Mouse (Mus musculus) forelimb bud, embryonic 11.5 days (tissue): ENCODE measurements around the gene Dock2.

Source experiments
- DNase-seq: peaks from one replicate; pipeline ENCODE4 v3.0.0-alpha.2; 2012; ENCODE audit warnings: low read depth, low spot score

Gene Dock2

DNA sequence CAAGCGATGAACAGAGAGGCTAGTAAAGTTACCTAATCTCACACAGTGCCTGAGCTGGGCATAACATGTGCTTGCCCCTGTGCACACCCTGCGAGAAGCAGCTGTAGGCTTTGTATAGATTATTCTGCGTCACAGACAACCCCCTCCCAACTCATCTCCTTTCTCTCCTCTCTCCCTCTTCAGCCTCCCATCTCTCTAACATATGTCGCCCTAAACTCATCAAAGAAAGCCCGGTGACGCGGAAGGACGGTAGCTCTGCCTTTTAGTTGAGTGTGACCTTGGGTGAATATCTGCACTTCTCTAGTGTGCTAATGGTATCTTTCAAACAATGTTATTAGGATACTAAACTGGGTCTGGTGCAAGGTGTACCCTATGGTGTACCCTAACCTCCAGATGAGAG lies 13.7 kb downstream of the Dock2 start:
- DNase-seq, result no peak

DNA sequence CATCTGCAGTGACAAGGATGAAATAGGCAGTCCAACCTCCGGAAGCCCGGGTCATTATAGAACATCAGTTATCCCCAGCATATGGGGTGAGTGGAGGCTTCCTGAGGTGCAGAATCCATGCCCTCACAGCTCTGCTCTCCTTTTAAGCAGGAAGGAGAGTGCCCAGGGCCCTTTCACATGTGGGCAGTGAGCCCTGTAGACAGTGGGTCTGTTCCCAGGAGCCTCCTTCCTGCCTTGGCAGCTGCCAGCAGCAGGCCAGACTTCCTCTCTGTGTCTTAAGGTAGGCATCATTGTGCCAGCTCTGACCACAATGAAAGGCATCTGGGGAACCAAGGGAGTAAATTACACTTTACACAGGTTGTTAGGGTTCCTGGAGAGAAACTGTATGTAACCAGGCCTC lies 14.3 kb downstream of the Dock2 start:
- DNase-seq, result no peak

DNA sequence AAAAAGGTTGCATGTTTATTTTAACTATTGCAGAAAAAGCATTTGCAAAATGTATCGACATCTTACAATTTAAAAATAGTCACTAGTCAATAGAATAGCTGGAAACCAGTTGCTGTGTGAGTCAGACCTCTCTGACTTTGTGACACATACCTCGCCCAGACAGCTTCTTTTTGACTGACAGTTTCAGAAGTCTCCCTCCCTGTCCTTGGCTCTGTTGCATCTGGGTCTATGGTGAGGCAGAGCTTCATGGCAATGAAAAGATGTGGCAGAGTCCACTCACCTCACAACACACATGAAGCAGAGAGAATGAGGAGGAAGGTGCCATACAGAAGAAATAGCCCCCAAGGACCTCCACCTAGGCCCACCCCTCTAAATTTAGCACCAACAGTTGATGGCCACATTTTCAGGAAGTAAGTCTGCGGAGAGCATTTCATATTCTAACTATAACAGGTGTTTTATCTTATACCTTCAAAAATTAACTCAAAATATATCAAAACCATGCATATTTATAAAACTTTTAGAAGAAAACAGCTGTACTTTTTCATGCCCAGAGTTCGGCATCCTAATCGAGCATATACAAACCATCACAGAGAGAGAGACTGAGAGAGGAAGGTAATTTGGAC lies 19.8 kb downstream of the Dock2 start:
- DNase-seq, result no peak

DNA sequence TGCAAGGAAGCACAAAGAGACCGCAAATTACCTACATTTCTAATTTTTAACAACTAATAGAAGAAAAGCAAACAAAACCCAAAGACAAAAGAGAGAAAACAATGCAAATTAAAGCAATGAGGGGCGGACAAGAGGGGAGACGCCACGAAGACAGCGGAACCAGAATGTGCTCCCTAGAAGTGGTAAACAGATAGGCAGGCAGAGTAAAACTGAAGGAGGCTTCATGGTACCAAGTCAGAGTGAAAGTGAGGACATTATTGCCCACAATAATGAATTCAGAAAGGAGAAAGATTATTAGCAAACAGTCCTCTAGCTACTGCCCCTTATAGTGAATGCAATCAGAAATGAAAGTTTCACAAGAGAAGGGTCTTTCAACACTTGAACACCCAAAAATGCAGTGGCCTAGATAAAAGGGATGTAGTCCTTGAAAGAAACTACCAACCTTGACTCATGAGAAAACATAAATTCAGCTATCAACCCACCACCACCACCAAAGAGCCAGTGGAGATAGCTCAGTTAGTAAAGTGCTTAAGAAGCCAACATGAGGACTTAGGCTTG lies 21.0 kb downstream of the Dock2 start:
- DNase-seq, result no peak

DNA sequence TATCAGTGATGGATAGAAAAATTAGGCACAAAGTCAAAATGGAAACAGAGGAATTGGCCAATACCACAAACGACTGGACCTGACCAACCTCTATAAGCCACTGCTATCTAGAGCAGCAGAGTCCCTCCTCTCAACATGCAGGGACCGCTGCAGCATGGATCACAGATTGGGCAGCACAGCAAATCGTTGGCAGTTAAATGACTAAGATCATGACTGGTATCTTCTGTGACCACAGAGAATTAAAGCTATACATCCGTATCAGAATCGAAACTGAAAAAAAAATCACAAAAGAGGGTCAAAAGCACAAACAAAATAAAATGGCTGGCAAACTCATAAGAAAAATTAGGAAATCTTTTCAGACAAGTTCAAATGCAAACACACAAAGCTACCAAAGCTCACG lies 21.6 kb downstream of the Dock2 start:
- no peak for DNase-seq

DNA sequence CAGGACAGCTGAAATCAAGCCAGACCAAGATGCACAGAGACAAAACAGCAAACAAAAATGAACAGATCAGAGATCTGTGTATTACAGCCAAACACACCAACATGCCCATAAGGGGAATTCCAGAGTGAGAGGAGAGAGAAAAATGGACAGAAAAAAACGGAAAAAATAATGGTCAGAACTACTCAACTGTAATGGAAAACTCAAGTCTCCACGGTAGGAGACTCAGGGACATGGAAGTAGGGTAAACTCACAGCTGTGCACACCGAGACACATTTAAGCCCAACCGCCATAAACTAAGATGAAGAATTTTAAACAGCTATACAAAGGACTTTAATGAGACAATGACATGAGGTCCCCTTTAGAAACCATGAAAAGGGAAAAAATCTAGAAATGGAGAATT lies 24.1 kb downstream of the Dock2 start:
- DNase-seq, result no peak

DNA sequence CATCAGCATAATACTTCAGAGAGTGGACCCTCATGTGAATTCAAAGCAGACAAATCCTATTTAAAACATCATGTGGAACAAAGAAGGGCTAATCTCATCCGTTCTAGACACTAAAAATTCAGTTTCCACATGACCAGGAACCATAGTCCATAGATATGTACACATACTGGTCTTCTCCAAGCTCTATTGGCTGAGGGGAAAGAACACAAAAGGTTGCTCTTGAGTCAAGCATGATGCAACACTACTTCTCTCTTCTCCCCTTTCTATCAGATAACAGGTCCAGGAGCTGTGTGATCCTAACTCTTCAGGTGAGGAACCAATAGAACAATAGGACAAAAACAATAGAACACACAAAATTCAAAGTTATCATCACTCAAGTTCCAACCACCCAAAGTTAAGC lies 42.6 kb downstream of the Dock2 start:
- DNase-seq, result no peak

DNA sequence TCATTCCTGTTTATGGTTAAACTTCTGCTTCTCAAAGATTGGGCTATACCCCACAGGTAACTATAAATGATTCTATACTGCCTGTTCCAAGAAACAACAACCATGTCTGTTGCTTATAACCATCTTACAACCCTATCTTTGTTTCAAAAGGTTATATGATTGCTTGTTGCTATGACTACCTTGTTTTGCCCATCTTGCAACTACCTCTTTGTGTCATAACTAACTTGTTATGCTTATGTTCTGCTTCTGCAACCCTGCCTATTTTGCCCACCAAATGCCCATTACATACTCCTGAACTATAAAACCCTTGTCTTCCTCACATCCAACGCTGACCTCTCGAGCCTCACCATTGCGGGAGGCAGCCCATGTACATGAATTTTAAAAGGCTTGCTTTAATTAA lies 43.9 kb downstream of the Dock2 start:
- no peak for DNase-seq

DNA sequence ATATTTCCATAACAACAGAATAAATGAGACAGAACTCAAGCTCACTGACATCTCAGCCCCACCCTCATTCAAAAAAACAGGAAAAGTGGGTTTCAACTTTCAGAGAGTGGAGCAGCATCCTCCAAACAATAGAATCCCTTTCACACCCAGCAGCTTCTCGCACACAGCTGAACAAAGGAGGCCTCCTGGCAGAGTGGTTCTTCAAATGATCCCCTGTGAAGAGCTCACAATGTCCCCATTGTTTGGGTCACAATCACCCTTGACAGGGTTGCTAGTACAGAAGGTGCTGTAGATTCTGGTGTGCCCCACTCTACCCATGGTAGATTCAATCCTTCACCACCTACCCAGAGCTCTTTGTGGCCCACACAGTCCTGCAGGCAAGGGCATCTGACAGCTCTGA lies 44.7 kb downstream of the Dock2 start:
- no peak for DNase-seq

DNA sequence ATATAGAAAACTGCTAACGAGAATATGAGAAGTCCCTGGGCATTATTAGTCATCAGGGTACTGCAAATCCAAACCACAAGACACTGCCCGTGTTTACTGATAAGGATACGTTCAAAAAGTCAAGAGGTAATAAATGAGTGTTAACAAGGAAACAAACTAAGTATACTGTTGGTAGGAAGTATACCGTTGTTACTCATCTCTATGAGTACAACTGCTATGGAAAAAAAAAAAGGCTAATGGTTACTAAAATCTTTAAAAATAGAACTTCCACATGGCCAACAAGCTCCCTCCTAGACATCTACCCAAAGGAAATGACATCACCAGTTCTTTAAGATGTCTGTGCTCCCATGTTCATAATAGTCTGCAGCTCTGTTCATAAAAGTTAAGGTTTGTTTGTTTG lies 46.5 kb downstream of the Dock2 start:
- no peak for DNase-seq

DNA sequence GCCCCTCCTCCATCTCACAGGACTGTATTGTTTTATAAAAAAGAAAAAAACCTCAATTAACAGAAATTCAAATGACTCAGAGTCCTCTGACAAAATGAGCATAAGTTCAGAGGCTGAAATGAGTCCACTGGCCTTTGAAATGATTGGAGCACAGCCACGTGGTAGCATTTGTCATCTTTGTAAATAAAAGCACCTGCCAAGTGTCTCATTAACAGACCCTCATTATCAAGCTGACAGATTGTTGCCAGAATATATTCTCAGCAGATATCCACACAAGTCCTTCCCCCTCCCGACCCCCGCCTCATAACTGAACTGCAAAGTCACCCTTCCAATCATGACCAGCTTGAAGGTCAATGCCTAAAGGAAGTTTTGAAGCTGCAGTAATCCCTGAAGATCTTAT lies 49.7 kb downstream of the Dock2 start:
- DNase-seq, result no peak

DNA sequence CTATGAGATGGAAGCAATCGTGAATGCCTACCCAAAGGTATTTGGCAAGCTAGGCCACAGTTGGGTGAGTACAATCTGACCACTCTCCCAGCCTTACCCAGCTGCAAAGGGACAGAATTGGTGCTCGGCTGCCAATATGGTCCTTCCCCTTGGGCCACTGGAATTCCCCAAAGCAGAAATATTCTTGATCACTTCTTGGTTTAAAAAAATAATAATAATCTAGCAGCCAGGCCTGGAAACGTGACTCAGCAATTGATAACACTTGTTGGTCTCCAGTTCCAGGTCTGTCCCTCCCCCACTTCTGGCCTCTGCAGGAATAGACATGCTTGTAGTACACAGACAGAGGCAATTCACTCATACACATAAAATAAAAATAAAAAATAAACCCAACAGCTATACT lies 56.2 kb downstream of the Dock2 start:
- DNase-seq, result no peak

DNA sequence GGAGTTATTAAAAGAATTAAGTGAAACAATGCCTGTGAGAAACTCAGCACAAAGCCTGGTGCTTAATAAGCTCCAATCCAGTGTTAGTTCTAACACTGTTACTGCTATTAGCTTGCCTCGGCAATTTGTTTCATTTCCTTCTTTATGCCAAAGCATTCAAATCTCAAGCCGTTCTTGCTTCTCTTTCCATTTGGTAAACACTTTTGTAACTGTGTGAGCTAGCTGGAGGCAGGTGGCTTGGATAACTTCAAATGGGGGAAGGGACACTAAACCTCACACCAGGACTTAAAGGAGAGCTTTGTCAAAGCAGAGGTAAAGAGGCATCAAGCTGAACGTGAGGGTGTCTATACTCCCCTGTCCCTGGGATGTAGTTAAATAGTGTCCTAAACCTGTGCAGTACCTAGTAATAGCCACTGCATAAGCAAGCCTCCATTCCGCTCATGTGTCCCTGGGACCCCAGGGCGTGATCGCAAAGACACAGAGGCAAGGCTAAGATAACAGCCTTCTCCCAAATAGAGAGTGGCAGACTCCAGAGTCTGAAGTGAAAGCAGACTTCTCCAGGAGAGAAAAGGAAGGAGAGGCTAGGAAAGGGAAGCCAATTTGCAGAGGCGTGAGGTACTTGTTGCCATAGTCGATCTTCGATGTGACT lies 56.9 kb downstream of the Dock2 start:
- DNase-seq, result no peak

DNA sequence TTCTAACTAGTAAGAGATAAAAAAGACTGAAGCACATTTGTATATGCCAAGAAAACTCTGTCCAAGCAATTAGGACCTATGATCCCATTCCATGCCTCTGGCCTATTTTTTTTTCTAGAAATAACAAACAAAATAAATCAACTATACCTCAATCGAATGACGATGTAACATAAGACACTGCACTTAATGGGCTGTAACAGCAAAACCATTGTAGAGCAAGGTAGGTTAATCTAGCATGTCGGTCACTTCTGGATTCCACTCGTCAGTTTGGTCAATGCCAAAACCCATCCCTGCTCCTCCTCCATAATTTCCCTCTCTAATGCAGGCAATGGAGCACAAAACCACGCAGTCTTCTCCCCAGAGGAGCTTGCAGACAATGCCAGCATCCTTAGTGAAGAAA lies 70.3 kb downstream of the Dock2 start:
- DNase-seq, result no peak

DNA sequence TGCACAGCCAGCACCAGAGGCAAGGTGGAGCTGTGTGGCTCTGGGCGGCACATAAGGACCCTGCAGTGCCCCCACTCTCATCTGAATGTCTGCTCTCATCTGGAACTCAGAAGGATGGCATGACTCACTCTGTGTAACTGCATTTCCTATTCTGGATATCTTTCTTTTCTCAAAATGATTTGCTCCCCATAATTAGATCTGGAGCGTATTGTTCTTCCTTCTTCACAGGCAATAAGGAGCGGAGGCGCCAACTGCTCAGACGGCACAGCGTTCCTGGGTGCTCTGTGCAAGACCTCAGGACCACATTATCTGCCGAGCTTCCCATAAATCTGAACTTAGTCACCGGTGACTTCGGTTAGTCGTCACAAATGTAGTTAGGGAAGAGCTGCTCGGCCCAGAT lies 75.4 kb downstream of the Dock2 start:
- DNase-seq, result no peak

DNA sequence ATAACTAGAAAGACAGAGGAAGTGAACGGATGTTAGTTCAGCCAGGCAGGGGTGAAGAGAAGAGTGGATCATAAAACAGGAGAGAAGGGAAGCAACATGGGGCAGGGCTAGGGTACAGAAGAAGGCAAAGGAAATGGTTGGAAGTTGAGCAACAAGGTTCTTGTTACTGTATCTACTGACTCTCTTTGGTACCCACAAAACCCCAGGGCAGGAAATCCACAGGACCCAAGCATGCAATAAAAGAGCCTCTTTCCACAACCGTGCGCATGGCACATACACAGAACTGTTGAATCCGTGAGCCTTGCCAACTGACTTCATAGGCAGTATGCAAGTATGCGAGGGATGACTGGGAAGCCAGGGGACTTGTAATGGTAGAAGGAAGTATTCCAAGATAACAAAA lies 76.3 kb downstream of the Dock2 start:
- DNase-seq, result no peak

DNA sequence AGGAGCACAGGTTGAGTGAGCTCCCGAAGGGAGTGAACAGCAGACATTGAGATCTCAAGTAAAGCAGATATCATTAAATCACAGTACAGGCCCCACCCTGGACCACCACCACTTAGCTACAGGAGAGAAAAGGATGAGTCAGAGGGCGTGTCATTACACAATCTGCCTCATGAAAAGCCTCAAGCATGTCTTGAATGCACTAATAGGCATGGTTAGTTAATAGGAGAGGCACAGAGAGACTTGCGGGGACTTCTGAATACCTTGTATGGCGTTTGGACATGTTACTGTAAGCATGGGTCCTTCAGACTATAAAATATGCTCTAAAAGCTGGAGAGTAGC lies 78.6 kb downstream of the Dock2 start:
- no peak for DNase-seq

DNA sequence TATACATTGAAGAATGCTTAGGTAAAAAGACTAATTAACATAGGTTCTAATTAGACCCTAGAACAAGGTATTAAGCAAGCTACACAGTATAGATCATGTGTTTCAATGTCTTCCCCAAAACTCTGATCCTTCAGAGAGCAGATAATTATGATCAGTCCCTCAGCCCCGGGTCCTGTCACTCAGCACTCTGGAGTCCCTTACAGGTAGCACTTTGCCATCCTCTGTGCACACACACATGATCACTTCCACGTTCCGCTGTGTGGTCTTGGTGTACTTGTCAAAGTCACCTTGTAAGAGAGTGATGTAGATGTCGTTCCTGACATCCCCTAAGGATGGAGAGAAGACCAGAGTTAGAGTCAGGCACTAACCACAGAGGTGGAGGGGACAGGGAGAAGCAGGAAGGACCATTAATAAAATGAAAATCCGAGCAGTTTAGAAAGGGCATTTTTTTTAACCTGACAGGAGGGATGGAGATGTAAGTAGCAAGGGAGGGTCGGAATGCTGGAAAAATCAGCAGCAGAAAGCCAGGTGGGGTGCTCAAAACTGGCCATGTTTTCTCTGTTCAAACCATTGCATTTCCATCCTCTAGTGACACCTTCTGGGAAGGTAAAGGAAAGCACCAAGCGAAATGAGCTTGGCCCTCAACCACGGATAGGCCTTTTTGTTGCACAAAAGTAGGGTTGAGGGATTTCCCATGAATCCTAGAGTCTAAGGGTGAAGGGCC lies 79.1 kb downstream of the Dock2 start:
- no peak for DNase-seq

DNA sequence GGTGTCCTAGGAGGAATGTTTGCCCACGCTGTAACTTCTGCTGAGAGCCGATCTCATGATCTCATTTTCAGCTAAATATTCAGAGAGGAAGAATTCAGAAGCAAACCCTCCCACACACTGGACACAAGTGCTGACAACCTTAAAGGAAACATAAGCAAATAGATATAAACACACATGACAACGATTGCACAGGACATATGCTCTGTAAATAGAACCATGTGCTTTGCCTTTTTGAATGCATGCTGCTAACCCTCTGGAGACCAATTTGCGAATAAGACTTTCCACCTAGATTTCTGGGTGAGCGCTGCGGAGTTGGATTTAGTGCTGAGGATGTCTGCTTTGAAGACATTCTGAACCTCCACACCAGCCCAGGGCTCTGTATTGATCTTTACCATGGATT lies 79.8 kb downstream of the Dock2 start:
- DNase-seq, result no peak

DNA sequence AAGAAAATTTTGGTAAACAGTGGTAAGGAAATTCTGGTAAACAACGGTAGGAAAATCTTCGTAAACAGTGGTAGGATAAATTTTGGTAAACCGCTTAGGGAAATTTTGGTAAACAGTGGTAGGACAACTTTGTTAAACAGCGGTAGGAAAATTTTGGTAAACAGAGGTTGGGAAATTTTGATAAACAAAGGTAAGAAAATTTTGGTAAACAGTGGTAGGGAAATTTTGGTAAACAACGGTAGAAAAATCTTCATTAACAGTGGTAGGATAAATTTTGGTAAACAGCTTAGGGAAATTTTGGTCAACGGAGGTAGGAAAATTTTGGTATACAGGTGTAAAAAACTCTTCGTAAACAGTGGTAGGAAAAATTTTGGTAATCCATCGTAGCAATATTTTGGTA lies 101.9 kb downstream of the Dock2 start:
- peak; percentile 75 for DNase-seq

DNA sequence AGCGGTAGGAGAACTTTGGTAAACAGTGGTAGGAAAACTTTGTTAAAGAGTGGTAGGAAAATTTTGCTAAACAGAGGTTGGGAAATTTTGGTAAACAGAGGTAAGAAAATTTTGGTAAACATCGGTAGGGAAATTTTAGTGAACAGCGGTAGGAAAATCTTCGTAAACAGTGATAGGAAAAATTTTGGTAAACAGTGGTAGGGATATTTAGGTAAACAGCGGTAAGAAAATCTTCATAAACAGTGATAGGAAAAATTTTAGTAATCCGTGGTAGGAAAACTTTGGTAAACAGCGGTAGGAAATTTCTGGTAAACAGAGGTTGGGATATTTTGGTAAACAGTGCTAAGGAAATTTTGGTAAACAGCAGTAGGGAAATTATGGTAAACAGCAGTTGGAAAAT lies 239.1 kb downstream of the Dock2 start:
- DNase-seq, result peak; percentile 38

DNA sequence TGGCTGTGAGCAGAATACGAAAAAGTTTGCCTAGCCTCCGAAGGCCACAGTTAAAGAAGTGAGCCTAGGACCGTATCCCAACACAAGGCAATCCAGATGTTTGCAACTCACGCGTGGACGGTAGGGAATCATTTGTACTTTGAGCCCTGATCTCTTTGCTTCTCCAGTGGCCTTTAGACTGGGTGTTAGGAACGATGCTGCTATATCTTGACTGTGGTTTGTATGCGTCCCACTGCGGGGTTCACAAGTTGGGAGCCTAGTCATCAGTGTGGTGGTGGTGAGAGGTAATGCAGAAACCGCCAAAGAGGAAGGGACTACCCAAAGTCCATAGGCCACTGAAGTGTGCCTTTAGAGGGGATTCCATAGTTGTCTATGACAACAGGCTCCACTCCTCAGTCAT lies 251.6 kb downstream of the Dock2 start:
- no peak for DNase-seq

DNA sequence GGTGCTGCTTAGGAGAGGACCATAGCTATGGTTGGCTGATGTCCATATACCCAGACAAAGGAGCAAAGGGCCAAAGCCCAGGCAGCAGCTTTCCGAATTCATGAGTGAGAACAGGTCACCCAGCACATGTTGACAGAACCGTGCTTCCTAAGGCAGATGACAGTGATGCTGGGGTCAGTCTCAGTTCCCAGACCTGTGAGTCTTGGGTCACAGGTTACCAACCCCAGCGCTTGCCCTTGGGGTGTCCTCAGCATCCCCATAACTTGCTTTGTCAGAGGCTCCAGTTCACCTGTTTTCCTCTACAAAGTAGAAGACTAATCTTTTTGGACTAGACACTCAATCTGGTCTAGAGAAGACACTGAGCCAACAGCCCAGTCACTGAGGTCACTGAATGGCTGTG lies 252.7 kb downstream of the Dock2 start:
- no peak for DNase-seq
